Mouse (Mus musculus) lung, postnatal 0 days (tissue): ENCODE data around the gene Tulp4. TPM values are rescaled to one million over a fixed set of nuclear protein-coding genes. Genes with fewer than 3 reads are reported as not detected.
A peak's percentile ranks its signal among the peaks of the same experiment; 100 is the strongest.

Experiments used
- ATAC-seq: fragments of 200-750 bp; cut with Nextera tagmentation; 2 replicates; pipeline ENCODE4 v1.8.0; 2017; ENCODE audit warnings: moderate library complexity
- DNase-seq: peaks from one replicate; pipeline ENCODE4 v3.0.0-alpha.2; 2016; ENCODE audit warnings: low spot score
- H3K27ac ChIP-seq: fragments of 300-500 bp; sonication (generic); 2 replicates; pipeline ENCODE4 v1.5.1; 2014; ENCODE audit warnings: antibody characterized with exemption, mild to moderate bottlenecking, low read length, mixed read lengths
- H3K27me3 ChIP-seq: fragments of 300-500 bp; sonication (generic); replicated peaks from 2 replicates; pipeline ENCODE4 v1.6.1; 2014; ENCODE audit warnings: low read length, mixed read lengths; ENCODE audit not compliant: insufficient read depth
- H3K36me3 ChIP-seq: fragments of 300-500 bp; sonication (generic); 2 replicates; pipeline ENCODE4 v1.6.1; 2014; ENCODE audit warnings: low read length, mixed read lengths; ENCODE audit not compliant: insufficient read depth
- H3K4me1 ChIP-seq: fragments of 300-500 bp; sonication (generic); 2 replicates; pipeline ENCODE4 v1.6.1; 2014; ENCODE audit warnings: antibody characterized with exemption, low read depth, low read length, mixed read lengths; ENCODE audit not compliant: insufficient read depth
- H3K4me2 ChIP-seq: fragments of 300-500 bp; sonication (generic); replicated peaks from 2 replicates; pipeline ENCODE4 v1.6.1; 2014; ENCODE audit warnings: low read depth, mild to moderate bottlenecking, low read length, moderate library complexity, mixed read lengths
- H3K4me3 ChIP-seq: fragments of 300-500 bp; sonication (generic); 2 replicates; pipeline ENCODE4 v1.5.1; 2014; ENCODE audit warnings: low read depth, low read length
- H3K9ac ChIP-seq: fragments of 300-500 bp; sonication (generic); replicated peaks from 2 replicates; pipeline ENCODE4 v1.6.1; 2014; ENCODE audit warnings: low read depth, mild to moderate bottlenecking
- H3K9me3 ChIP-seq: fragments of 300-500 bp; sonication (generic); 2 replicates; pipeline ENCODE4 v1.6.1; 2016; ENCODE audit warnings: low read length, mixed read lengths
- CTCF ChIP-seq: IDR thresholded peaks from 2 replicates; pipeline ENCODE4 v1.5.1; 2016; ENCODE audit warnings: antibody characterized with exemption, mild to moderate bottlenecking
- EP300 ChIP-seq: IDR thresholded peaks from 2 replicates; pipeline ENCODE4 v1.6.1; 2016; ENCODE audit warnings: antibody characterized with exemption, mild to moderate bottlenecking, control low read depth
- WGBS: fragments of 180-500 bp; shearing (Covaris S2); extraction: QIAGEN DNeasy Blood & Tissue Kit; methylation state at CpG from one replicate; pipeline ENCODE4 v1.1.7; 2014; 5-methylcytosine and 5-hydroxymethylcytosine counted together
- polyA plus RNA-seq: library from polyadenylated mRNA; unstranded; fragments of >200 nt; fragmentation: Nextera tagmentation; extraction: Ambion mirVana; gene quantifications from 2 replicates; pipeline ENCODE4 v1.2.1, GENCODE M21; 2015

Gene Tulp4
- polyA plus RNA-seq, 1 experiment from 2014 or later, result 35.4 TPM

GRCm38 (mm10) chr17:6115085-6115484 lies 8.8 kb downstream of the Tulp4 start:
- Histone ChIP-seq H3K27ac (no peak overlapping the region), H3K36me3 (no peaks in the 10 kb centered on the region), H3K4me2 (no peak overlapping the region), H3K9me3 (no peaks in the 10 kb centered on the region), H3K9ac (no peak overlapping the region), H3K4me3 (no peak overlapping the region), H3K27me3 (no peaks in the 10 kb centered on the region), H3K4me1 (0 out of 2 replicates have a peak, but pooled peaks cover 3% of the 10 kb centered on the region)
- DNase-seq (no peak), ATAC-seq (no peak)
- no peak for TF ChIP-seq CTCF
- TF ChIP-seq EP300, result no peak
- WGBS, result 88% methylated on average over 9 of the region's 9 CpGs

- Histone ChIP-seq H3K4me1 (0 out of 2 replicates have a peak, but pooled peaks cover 3% of the 10 kb centered on the region), H3K27ac (no peak overlapping the region), H3K9ac (no peak overlapping the region), H3K9me3 (no peaks in the 10 kb centered on the region), H3K27me3 (no peaks in the 10 kb centered on the region), H3K4me2 (no peak overlapping the region), H3K36me3 (peaks cover 3% of the 10 kb centered on the region; the same call in 1 of the 2 replicates), H3K4me3 (no peak overlapping the region)
- 68% methylated on average over 4 of the region's 4 CpGs for WGBS
- TF ChIP-seq EP300 (no peak), CTCF (no peak)
- DNase-seq (peak; percentile 34), ATAC-seq (no peak; the same call in 1 of the 2 replicates)
Measured at GRCm38 (mm10) chr17:6117148-6117725, 11.0 kb downstream of the Tulp4 start.

GRCm38 (mm10) chr17:6117917-6118316 lies 11.7 kb downstream of the Tulp4 start:
- no peak for TF ChIP-seq CTCF
- Histone ChIP-seq H3K36me3 (peaks cover 8% of the 10 kb centered on the region; the same call in 1 of the 2 replicates), H3K4me2 (no peak overlapping the region), H3K4me3 (no peak overlapping the region), H3K9me3 (no peaks in the 10 kb centered on the region), H3K27ac (no peak overlapping the region), H3K4me1 (0 out of 2 replicates have a peak, but pooled peaks cover 3% of the 10 kb centered on the region), H3K27me3 (no peaks in the 10 kb centered on the region), H3K9ac (no peak overlapping the region)
- DNase-seq (no peak), ATAC-seq (no peak)
- WGBS, result 86% methylated on average over 3 of the region's 3 CpGs

- Histone ChIP-seq H3K27me3 (no peaks in the 10 kb centered on the region), H3K4me3 (no peak overlapping the region), H3K9ac (no peak overlapping the region), H3K4me2 (no peak overlapping the region), H3K36me3 (peaks cover 8% of the 10 kb centered on the region; the same call in 1 of the 2 replicates), H3K27ac (no peak overlapping the region), H3K4me1 (0 out of 2 replicates have a peak, but pooled peaks cover 3% of the 10 kb centered on the region), H3K9me3 (no peaks in the 10 kb centered on the region)
- ATAC-seq, result no peak
- 87% methylated on average over 4 of the region's 4 CpGs for WGBS
- no peak for DNase-seq
- TF ChIP-seq EP300 (no peak), CTCF (no peak)
Measured at GRCm38 (mm10) chr17:6118861-6119260, 12.6 kb downstream of the Tulp4 start.

GRCm38 (mm10) chr17:6123776-6124175 lies 17.5 kb downstream of the Tulp4 start:
- no peak for TF ChIP-seq EP300
- TF ChIP-seq CTCF, result no peak
- WGBS, result 90% methylated on average over 4 of the region's 4 CpGs
- H3K27ac ChIP-seq, result no peak overlapping the region
- H3K4me3 ChIP-seq, result no peak overlapping the region
- no peak for ATAC-seq
- H3K4me2 ChIP-seq, result no peak overlapping the region
- H3K4me1 ChIP-seq, result no peaks in the 10 kb centered on the region
- DNase-seq, result no peak
- peaks cover 12% of the 10 kb centered on the region; the same call in 1 of the 2 replicates for H3K36me3 ChIP-seq
- no peaks in the 10 kb centered on the region for H3K9me3 ChIP-seq
- H3K9ac ChIP-seq, result no peak overlapping the region
- no peaks in the 10 kb centered on the region for H3K27me3 ChIP-seq

- TF ChIP-seq EP300, result no peak
- no peak for TF ChIP-seq CTCF
- Histone ChIP-seq H3K27ac (no peak overlapping the region), H3K9ac (no peak overlapping the region), H3K4me3 (no peak overlapping the region), H3K27me3 (no peaks in the 10 kb centered on the region), H3K4me1 (no peaks in the 10 kb centered on the region), H3K4me2 (no peak overlapping the region), H3K36me3 (peaks cover 12% of the 10 kb centered on the region; the same call in 1 of the 2 replicates), H3K9me3 (no peaks in the 10 kb centered on the region)
- ATAC-seq (no peak), DNase-seq (no peak)
- 87% methylated on average over 3 of the region's 3 CpGs for WGBS
Measured at GRCm38 (mm10) chr17:6125441-6125840, 19.2 kb downstream of the Tulp4 start.
